Comparison of ENCODE assay signal across 8 mouse cellular contexts in genomic region chr3:89299499-89299898, GRCm38 (mm10). TPM values are rescaled to one million over a fixed set of nuclear protein-coding genes. Genes with fewer than 3 reads are reported as not detected.
A peak's percentile ranks its signal among the peaks of the same experiment; 100 is the strongest.
DNase-seq lines count a peak whose midpoint lies in the region; ATAC-seq and TF ChIP-seq lines count a peak whose summit lies in the region.

No protein-coding gene starts in this region.

- 0 out of 2 replicates have a peak overlapping the region, but pooled peaks have one; percentile 34 for H3K9ac ChIP-seq in hindbrain, embryonic 14.5 days
- H3K9ac ChIP-seq in liver, embryonic 11.5 days (ENCODE audit: low read depth, low read length) = peak overlapping the region; percentile 18; the same call in 1 of the 2 replicates

- TF ChIP-seq POLR2A in myocyte (IDR thresholded peaks at IDR 0.05; ENCODE audit: insufficient read length, low read depth) = no peak

- no peak for ATAC-seq in hindbrain, embryonic 14.5 days (ENCODE audit: low FRiP score)
- no peak for ATAC-seq in liver, embryonic 11.5 days (replicated peaks; ENCODE audit: low FRiP score)

- peak overlapping the region; percentile 17 for H3K4me3 ChIP-seq in hindbrain, embryonic 14.5 days (replicated peaks; ENCODE audit: low read length)
- H3K4me3 ChIP-seq in liver, embryonic 11.5 days (ENCODE audit: low read depth, low read length) = peak overlapping the region; percentile 1; the same call in 1 of the 2 replicates
- H3K4me3 ChIP-seq in myocyte = no peak overlapping the region

- H3K4me2 ChIP-seq in hindbrain, embryonic 14.5 days (replicated peaks) = peak overlapping the region; percentile 40
- H3K4me2 ChIP-seq in liver, embryonic 11.5 days = peak overlapping the region; percentile 57
- peak overlapping the region; percentile 78 for H3K4me2 ChIP-seq in myocyte (ENCODE audit: low read depth)

- DNase-seq in right cerebral cortex, adult 18-20 months = peak; percentile 44
- no peak for DNase-seq in right cerebral cortex, postnatal 36 days (ENCODE audit: low spot score in 2 of 2)
- DNase-seq in embryo, embryonic 11 days = peak; percentile 78
- no peak for DNase-seq in hindbrain, embryonic 14.5 days (ENCODE audit: low spot score)
- DNase-seq in liver, embryonic 11.5 days (ENCODE audit: low spot score) = no peak
- DNase-seq in urinary bladder, adult 2 months (ENCODE audit: low spot score) = no peak
- DNase-seq in layer of hippocampus, postnatal 25 days (ENCODE audit: extremely low spot score in 1 of 2, low spot score in 1 of 2) = no peak

- H3K27me3 ChIP-seq in hindbrain, embryonic 14.5 days (ENCODE audit: control insufficient read depth, insufficient read depth, low read length) = peaks cover 7% of the 10 kb centered on the region; the same call in 1 of the 2 replicates
- peaks cover 5% of the 10 kb centered on the region for H3K27me3 ChIP-seq in liver, embryonic 11.5 days (replicated peaks; ENCODE audit: control insufficient read depth, insufficient read depth, low read length)
- H3K27me3 ChIP-seq in myocyte (ENCODE audit: control insufficient read depth, insufficient read depth, insufficient read length) = no peaks in the 10 kb centered on the region

- H3K9me3 ChIP-seq in hindbrain, embryonic 14.5 days (ENCODE audit: control insufficient read depth, low read length) = no peaks in the 10 kb centered on the region
- no peaks in the 10 kb centered on the region for H3K9me3 ChIP-seq in liver, embryonic 11.5 days (ENCODE audit: control insufficient read depth, low read length)

- H3K27ac ChIP-seq in hindbrain, embryonic 14.5 days = no peak overlapping the region
- H3K27ac ChIP-seq in liver, embryonic 11.5 days (ENCODE audit: low read depth, low read length) = no peak overlapping the region

- no peaks in the 10 kb centered on the region for H3K4me1 ChIP-seq in hindbrain, embryonic 14.5 days (replicated peaks; ENCODE audit: control insufficient read depth, insufficient read depth, low read length)
- peaks cover 3% of the 10 kb centered on the region; the same call in 1 of the 2 replicates for H3K4me1 ChIP-seq in liver, embryonic 11.5 days (replicated peaks; ENCODE audit: control insufficient read depth, insufficient read depth, low read length)

- no peak overlapping the region for H3ac ChIP-seq in myocyte (ENCODE audit: control insufficient read depth, insufficient read length)

- H3K36me3 ChIP-seq in hindbrain, embryonic 14.5 days (replicated peaks; ENCODE audit: control insufficient read depth, insufficient read depth) = no peaks in the 10 kb centered on the region
- H3K36me3 ChIP-seq in liver, embryonic 11.5 days (ENCODE audit: control insufficient read depth, insufficient read depth, low read length) = no peaks in the 10 kb centered on the region
- H3K36me3 ChIP-seq in myocyte (ENCODE audit: control insufficient read depth, insufficient read depth) = no peaks in the 10 kb centered on the region

- H3K79me2 ChIP-seq in myocyte (ENCODE audit: control insufficient read depth, insufficient read depth) = no peaks in the 10 kb centered on the region

- 3% methylated on average over 14 of the region's 14 CpGs for WGBS in hindbrain, embryonic 14.5 days
- WGBS in liver, embryonic 11.5 days = 4% methylated on average over 14 of the region's 14 CpGs

TF ChIP-seq in myocyte, 11 proteins besides CTCF, POLR2A, EP300 and RAD21:
- TF ChIP-seq SRF (IDR thresholded peaks at IDR 0.05; ENCODE audit: control insufficient read depth, insufficient read length, low read depth) (no peak), POLR2AphosphoS2 (IDR thresholded peaks at IDR 0.05; ENCODE audit: insufficient read length, low read depth) (no peak)

RNA-seq across cellular contexts. Expression of gene Efna1, which starts 18.6 kb away (rescaled TPM):
- 9.4 and 10.8 TPM in 2 replicates for polyA plus RNA-seq in hindbrain, embryonic 14.5 days (2014; fragmentation: Nextera tagmentation; extraction: Ambion mirVana)
- 11.4 and 11.8 TPM in 2 replicates for polyA plus RNA-seq in liver, embryonic 11.5 days (2014; fragmentation: Nextera tagmentation; extraction: Ambion mirVana)
- polyA plus RNA-seq in myocyte (2012; fragmentation: generic; extraction: Trizol) = 8.2 TPM
- 41.8 and 43.5 TPM in 2 replicates for polyA plus RNA-seq in urinary bladder, adult 2 months (2012; rRNA removed)
- total RNA-seq in layer of hippocampus, postnatal 25 days (2021) = 1 to 10 TPM; 7.1 to 7.6 TPM

RNA-seq across cellular contexts. Expression of gene Efna3, which starts 23.3 kb away (rescaled TPM):
- polyA plus RNA-seq in hindbrain, embryonic 14.5 days (2014; fragmentation: Nextera tagmentation; extraction: Ambion mirVana) = 62.5 and 70.3 TPM in 2 replicates
- polyA plus RNA-seq in liver, embryonic 11.5 days (2014; fragmentation: Nextera tagmentation; extraction: Ambion mirVana) = 2.1 and 3.9 TPM in 2 replicates
- polyA plus RNA-seq in myocyte (2012; fragmentation: generic; extraction: Trizol) = 1.8 TPM
- 0.36 and 0.55 TPM in 2 replicates for polyA plus RNA-seq in urinary bladder, adult 2 months (2012; rRNA removed)
- 10 to 100 TPM; 77.1 to 82.6 TPM for total RNA-seq in layer of hippocampus, postnatal 25 days (2021)

RNA-seq across cellular contexts. Expression of gene Slc50a1, which starts 29.1 kb away (rescaled TPM):
- polyA plus RNA-seq in hindbrain, embryonic 14.5 days (2014; fragmentation: Nextera tagmentation; extraction: Ambion mirVana) = 36.0 and 38.8 TPM in 2 replicates
- polyA plus RNA-seq in liver, embryonic 11.5 days (2014; fragmentation: Nextera tagmentation; extraction: Ambion mirVana) = 25.3 and 31.5 TPM in 2 replicates
- polyA plus RNA-seq in myocyte (2012; fragmentation: generic; extraction: Trizol) = 48.7 TPM
- 128 and 156 TPM in 2 replicates for polyA plus RNA-seq in urinary bladder, adult 2 months (2012; rRNA removed)
- 10 to 100 TPM; 39.5 to 49.3 TPM for total RNA-seq in layer of hippocampus, postnatal 25 days (2021)

RNA-seq across cellular contexts. Expression of gene Efna4, which starts 38.3 kb away (rescaled TPM):
- polyA plus RNA-seq in hindbrain, embryonic 14.5 days (2014; fragmentation: Nextera tagmentation; extraction: Ambion mirVana) = 4.4 and 4.9 TPM in 2 replicates
- 6.5 and 6.9 TPM in 2 replicates for polyA plus RNA-seq in liver, embryonic 11.5 days (2014; fragmentation: Nextera tagmentation; extraction: Ambion mirVana)
- polyA plus RNA-seq in myocyte (2012; fragmentation: generic; extraction: Trizol) = 5.4 TPM
- polyA plus RNA-seq in urinary bladder, adult 2 months (2012; rRNA removed) = 3.4 and 3.7 TPM in 2 replicates
- under 1 TPM; 0.68 to 0.98 TPM for total RNA-seq in layer of hippocampus, postnatal 25 days (2021)

RNA-seq across cellular contexts. Expression of gene Dpm3, which starts 40.3 kb away (rescaled TPM):
- polyA plus RNA-seq in hindbrain, embryonic 14.5 days (2014; fragmentation: Nextera tagmentation; extraction: Ambion mirVana) = 80.7 and 94.4 TPM in 2 replicates
- polyA plus RNA-seq in liver, embryonic 11.5 days (2014; fragmentation: Nextera tagmentation; extraction: Ambion mirVana) = 106 and 118 TPM in 2 replicates
- 222 TPM for polyA plus RNA-seq in myocyte (2012; fragmentation: generic; extraction: Trizol)
- 200 and 251 TPM in 2 replicates for polyA plus RNA-seq in urinary bladder, adult 2 months (2012; rRNA removed)
- 10 to 100 TPM; 51.1 to 71.0 TPM for total RNA-seq in layer of hippocampus, postnatal 25 days (2021)

Comparison
In these comparisons a context has a peak if more than half of its experiments do, and no peak if none do; other contexts are left out.
1. DNase-seq: peak in right cerebral cortex, adult 18-20 months (single experiment) and embryo, embryonic 11 days (single experiment); none in right cerebral cortex, postnatal 36 days (0 of 2), hindbrain, embryonic 14.5 days (single experiment), liver, embryonic 11.5 days (single experiment), urinary bladder, adult 2 months (single experiment) and layer of hippocampus, postnatal 25 days (0 of 2).
2. RNA of gene Efna3, which starts 23.3 kb away (polyA plus RNA-seq): 62.5 to 70.3 TPM in hindbrain, embryonic 14.5 days; 2.1 to 3.9 TPM in liver, embryonic 11.5 days, 1.8 TPM in myocyte (single experiment) and 0.36 to 0.55 TPM in urinary bladder, adult 2 months; every median in the first group is over 10 times any median in the second.
3. Peak in every context shown above with its lines, with median percentiles within 50 percentile points of each other: H3K4me2 ChIP-seq.